Mouse (Mus musculus) Patski (cell line): ENCODE results near the gene Evpl. TPM values are rescaled to one million over a fixed set of nuclear protein-coding genes. Genes with fewer than 3 reads are reported as not detected.

Source experiments
- ATAC-seq: fragments of 100-300 bp; one replicate; pipeline ENCODE4 v1.8.0; 2021
- CTCF ChIA-PET: fragments of 350-600 bp; sonication (Branson Sonifier 250); formaldehyde crosslinking; loops from one replicate; lab custom pipeline; 2022; ENCODE audit warnings: inconsistent platforms; lab: Charles Lee
- POLR2A ChIA-PET: fragments of 350-600 bp; sonication (Branson Sonifier 250); formaldehyde crosslinking; loops from one replicate; lab custom pipeline; 2022; ENCODE audit warnings: antibody characterized with exemption, inconsistent platforms; lab: Charles Lee
- DNase-seq: peaks from one replicate; pipeline ENCODE4 v3.0.0-alpha.2; 2011; ENCODE audit warnings: low read depth, low spot score
- H3K27me3 ChIP-seq: fragments of 371-371 bp; one replicate; pipeline ENCODE4 v1.5.1; 2021
- CTCF ChIP-seq: fragments of 100-300 bp; IDR thresholded peaks from one replicate; pipeline ENCODE4 v1.5.1; 2021
- in situ Hi-C: fragments of 300-500 bp; cut with MboI; formaldehyde crosslinking; loops from 3 replicates; pipeline ENCODE4 v1.11.1; 2018; ENCODE audit warnings: low pct_unique_long_range_greater_than_20kb, mixed read lengths
- polyA plus RNA-seq: library from polyadenylated mRNA; unstranded; gene quantifications from one replicate; pipeline ENCODE4 v1.2.3, GENCODE M21; 2021

The Evpl gene
- polyA plus RNA-seq, 1 experiment from 2014 or later, result 0.05 TPM

- no peak for TF ChIP-seq CTCF
- in situ Hi-C loops, result no loop called here
- ATAC-seq (no peak), DNase-seq (no peak)
- POLR2A ChIA-PET, result interaction anchor here (1.6 kb wide), 1 partner anchor 13 kb away, joined by 4 read pairs; no protein-coding TSS in a partner anchor
- no peaks in the 10 kb centered on the region for H3K27me3 ChIP-seq
- CTCF ChIA-PET, result interaction anchor here (1.4 kb wide), 1 partner anchor 18 kb away, joined by 5 read pairs; the partner anchor contains the start of gene Fbf1
Observed at GRCm38 (mm10) chr11:116185836-116186235, 52.0 kb downstream of the Evpl start.

- POLR2A ChIA-PET, result no interaction called here
- in situ Hi-C loops, result no loop called here
- TF ChIP-seq CTCF, result no peak
- DNase-seq (no peak), ATAC-seq (no peak)
- CTCF ChIA-PET, result interaction anchor here (1.1 kb wide), 1 partner anchor 25 kb away, joined by 4 read pairs; no protein-coding TSS in a partner anchor
- H3K27me3 ChIP-seq, result no peaks in the 10 kb centered on the region
Observed at GRCm38 (mm10) chr11:116178411-116179121, 59.3 kb downstream of the Evpl start.

DNA sequence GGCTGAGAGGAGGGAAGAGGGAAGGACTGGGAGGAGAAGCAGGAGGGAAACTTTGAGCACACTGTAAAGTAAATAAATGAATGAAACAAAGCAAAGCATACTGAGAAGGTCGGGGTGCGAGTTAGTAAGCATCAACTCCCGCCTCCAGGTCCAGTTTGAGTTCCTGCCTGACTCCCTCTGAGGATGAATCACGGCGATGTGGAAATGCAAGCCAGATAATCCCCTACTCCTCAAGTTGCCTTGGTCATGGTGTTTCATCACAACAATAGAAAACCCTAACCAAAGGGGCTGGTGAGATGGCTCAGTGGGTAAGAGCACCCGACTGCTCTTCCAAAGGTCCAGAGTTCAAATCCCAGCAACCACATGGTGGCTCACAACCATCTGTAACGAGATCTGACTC, 61.9 kb downstream of the Evpl start:
- ATAC-seq, result peak; percentile 34
- TF ChIP-seq CTCF, result no peak
- DNase-seq, result peak; percentile 73
- no peaks in the 10 kb centered on the region for H3K27me3 ChIP-seq
- in situ Hi-C loops, result no loop called here
- ChIA-PET CTCF (no interaction called here), POLR2A (no interaction called here)

- CTCF ChIA-PET, result no interaction called here
- ATAC-seq, result no peak
Observed at GRCm38 (mm10) chr11:116174775-116175448, 63.0 kb downstream of the Evpl start.

DNA sequence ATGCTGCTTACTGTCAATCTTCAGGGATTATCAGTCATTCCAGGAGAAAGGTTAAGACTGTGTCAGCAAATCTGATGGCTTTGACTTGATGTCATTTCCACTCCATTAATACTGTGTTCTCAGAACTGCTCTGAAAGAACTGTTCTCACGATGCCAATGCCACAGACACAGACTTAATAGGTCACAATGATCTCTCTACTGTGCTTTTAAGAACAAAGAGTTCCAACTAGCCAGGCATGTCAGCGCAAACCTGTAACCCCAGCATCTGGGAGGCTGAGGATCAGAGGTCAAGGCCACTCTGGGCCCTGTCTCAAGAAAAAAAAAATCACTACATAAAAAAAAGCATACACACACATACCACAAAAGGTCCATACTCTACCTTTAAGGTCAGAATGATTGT, 65.9 kb downstream of the Evpl start:
- DNase-seq (no peak), ATAC-seq (no peak)
- in situ Hi-C loops, result no loop called here
- POLR2A ChIA-PET, result no interaction called here
- no peaks in the 10 kb centered on the region for H3K27me3 ChIP-seq
- TF ChIP-seq CTCF, result no peak
- CTCF ChIA-PET, result no interaction called here

More at GRCm38 (mm10) chr11:116174775-116175448, 63.0 kb downstream of the Evpl start:
- no peak for TF ChIP-seq CTCF
- no peak for DNase-seq
- in situ Hi-C loops, result no loop called here
- no peaks in the 10 kb centered on the region for H3K27me3 ChIP-seq
- POLR2A ChIA-PET, result no interaction called here

Other genes with a start within 250 kb of the Evpl start
- 100 TPM for gene Galk1, start 225.4 kb downstream of the Evpl start, polyA plus RNA-seq
- 1,066 TPM for gene H3f3b, start 210.1 kb downstream of the Evpl start, polyA plus RNA-seq
- gene Unk, start 207.8 kb downstream of the Evpl start, polyA plus RNA-seq, result 24.9 TPM
- 0.33 TPM for gene Unc13d, start 160.1 kb downstream of the Evpl start, polyA plus RNA-seq
- 255 TPM for gene Wbp2, start 151.1 kb downstream of the Evpl start, polyA plus RNA-seq
- 76.1 TPM for gene Trim47, start 110.9 kb downstream of the Evpl start, polyA plus RNA-seq
- 10.1 TPM for gene Trim65, start 106.9 kb downstream of the Evpl start, polyA plus RNA-seq
- gene Mrpl38, start 99.2 kb downstream of the Evpl start, polyA plus RNA-seq, result 89.7 TPM
- gene Fbf1, start 69.9 kb downstream of the Evpl start, polyA plus RNA-seq, result 49.2 TPM
- gene Ten1, start 39.2 kb downstream of the Evpl start, polyA plus RNA-seq, result 53.6 TPM
- gene Acox1, start 39.0 kb downstream of the Evpl start, polyA plus RNA-seq, result 67.1 TPM
- gene Srp68, start 36.1 kb upstream of the Evpl start, polyA plus RNA-seq, result 90.1 TPM
- gene Galr2, start 42.9 kb upstream of the Evpl start, polyA plus RNA-seq, result 2.2 TPM
- 63.6 TPM for gene Exoc7, start 69.2 kb upstream of the Evpl start, polyA plus RNA-seq
- 8.6 TPM for gene Foxj1, start 97.3 kb upstream of the Evpl start, polyA plus RNA-seq
- gene Rnf157, start 175.0 kb upstream of the Evpl start, polyA plus RNA-seq, result 40.5 TPM
- 84.7 TPM for gene Ubald2, start 196.0 kb upstream of the Evpl start, polyA plus RNA-seq
- gene Qrich2, start 228.2 kb upstream of the Evpl start, polyA plus RNA-seq, result 0.35 TPM